Mouse (Mus musculus) ovary, postnatal 14 days (tissue): ENCODE measurements around the gene Acox3.
A peak's percentile ranks its signal among the peaks of the same experiment; 100 is the strongest.

Source experiments
- DNase-seq: peaks from one replicate; pipeline ENCODE4 v3.0.0; 2022; ENCODE audit warnings: low spot score

The Acox3 gene

DNA sequence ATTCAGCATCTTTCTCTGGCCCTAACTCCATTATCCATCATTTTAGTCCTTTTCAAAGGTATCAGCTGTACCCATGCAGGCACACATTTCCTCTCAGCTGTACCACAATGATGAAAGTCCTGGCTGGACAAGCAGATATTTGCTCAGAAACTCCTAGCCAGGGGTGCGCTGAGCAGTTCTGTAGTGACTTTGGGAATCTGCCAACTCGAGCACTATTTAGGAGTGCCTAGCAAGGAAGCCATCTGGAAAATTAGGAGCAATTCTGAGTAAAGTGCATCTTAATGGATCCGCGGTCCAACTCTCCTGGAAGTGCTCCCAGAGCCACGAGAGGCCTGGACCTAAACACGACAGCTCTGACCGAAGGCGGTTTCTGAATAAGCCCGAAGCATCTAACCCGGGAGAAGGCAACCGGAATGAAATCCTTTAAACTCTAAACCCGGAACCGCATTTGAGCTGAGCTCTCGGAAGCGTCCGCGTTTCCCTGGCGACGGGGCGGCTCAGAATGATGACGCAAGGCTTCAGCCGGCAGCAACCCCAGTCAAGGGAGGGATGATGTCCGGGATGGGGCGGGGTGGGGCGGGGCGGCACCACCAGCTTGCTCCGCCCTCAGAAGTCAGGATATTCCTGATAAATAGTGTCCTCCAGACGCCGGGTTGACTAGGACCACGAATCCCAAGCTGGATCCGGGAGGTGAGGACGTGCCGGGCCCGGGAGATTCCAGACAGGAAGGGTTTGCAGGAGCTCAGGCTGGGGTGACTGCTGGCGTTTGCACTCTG, at the start of gene Acox3:
TSS of gene Acox3 (plus strand) at position 596 of the 776 bp plus-strand sequence.
- DNase-seq = peak; percentile 96

DNA sequence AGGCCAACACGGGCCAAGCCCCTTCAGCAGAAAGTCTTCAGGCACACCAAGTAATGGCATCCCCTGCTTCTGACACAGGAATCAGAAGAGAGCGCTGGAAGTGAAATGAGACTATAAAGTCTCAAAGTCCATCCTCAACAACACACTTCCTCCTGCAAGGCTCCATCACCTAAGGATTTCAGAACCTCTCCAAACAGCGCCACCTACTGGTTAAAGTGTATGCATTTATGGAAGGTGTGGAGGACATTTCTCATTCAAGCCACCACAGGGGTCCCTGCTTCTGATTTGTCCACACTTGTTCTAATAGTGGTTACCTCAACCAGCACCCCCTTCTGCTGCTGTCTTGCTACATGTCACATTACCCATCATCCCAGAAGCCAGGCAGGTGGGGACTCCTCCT, 46.6 kb upstream of the Acox3 start:
- no peak for DNase-seq

DNA sequence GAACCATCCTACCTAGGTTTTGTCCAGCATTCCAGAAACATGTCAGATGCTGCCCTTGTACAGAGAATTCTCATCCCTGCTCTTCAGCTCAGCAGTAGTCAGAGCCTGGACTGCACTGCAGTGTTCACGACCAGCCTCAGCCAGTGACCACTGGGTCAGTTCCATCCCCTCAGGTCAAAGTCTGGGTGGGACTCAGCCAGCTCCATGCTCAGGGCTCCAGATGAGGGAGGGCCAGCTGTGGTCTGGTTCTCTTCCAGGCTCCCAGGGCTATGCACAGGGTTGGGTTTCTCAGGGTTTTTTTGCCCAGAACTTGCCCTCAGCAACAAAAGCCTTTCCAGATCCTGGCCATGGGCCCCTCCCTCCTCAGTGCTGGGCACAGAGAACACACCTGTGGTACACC, 45.4 kb upstream of the Acox3 start:
- DNase-seq = no peak

DNA sequence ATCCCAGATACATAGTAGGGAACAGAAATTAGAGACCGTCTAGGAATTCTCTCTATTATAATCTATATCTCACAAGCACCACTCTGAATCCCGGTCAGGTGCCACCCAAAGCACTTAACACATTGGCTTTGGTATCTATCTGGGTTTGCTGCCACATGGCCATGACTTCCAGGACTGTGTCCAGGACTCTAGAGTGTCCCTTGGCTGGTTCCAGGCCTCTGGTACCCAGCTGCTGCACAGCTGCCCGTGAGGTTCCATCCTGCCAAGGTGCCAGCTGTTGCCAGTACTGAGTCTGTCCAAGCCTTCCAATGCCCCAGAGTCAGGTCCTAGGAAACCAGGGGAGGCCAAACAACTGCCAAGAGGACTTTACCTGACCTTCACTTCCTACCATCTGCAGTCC, 44.8 kb upstream of the Acox3 start:
- DNase-seq = no peak

DNA sequence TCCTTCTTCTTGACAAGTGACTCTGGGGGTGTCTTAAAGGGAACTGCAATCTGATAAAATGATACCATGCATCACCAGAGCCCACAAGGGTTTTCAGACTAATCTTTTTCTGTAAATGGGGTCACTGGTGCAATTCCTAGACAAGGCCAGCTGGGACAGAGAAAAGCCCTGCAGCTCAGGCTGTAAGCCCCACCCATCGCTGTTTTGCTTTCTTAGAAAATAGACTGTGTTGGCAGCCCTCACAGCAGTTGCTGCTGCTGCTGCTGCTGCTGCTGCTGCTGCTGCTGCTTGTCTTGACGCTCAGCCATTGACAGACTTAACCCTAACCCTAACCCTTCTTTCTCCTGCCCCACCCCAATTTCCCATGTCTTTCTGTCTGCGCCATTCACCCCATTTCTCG, 43.3 kb upstream of the Acox3 start:
- no peak for DNase-seq

DNA sequence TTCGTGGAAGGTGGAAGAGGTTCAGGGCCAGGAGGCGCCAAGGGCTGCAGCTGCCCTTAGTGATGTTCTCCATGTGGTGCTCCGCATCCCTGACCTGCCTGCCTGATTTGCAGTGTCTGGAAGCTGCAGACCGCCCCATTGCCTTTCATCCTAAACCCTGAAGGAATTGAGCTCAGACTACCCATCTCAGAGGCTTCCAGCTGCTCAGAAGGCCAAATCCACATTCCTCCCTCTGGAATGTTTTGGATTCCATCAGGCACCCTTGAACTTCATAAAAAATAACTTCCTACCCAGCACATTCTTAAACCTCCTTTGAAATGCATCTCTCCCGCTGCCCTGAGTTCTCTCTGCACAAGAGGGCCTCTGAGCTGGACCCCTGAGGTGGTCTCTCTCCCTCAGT, 42.3 kb upstream of the Acox3 start:
- DNase-seq = no peak

DNA sequence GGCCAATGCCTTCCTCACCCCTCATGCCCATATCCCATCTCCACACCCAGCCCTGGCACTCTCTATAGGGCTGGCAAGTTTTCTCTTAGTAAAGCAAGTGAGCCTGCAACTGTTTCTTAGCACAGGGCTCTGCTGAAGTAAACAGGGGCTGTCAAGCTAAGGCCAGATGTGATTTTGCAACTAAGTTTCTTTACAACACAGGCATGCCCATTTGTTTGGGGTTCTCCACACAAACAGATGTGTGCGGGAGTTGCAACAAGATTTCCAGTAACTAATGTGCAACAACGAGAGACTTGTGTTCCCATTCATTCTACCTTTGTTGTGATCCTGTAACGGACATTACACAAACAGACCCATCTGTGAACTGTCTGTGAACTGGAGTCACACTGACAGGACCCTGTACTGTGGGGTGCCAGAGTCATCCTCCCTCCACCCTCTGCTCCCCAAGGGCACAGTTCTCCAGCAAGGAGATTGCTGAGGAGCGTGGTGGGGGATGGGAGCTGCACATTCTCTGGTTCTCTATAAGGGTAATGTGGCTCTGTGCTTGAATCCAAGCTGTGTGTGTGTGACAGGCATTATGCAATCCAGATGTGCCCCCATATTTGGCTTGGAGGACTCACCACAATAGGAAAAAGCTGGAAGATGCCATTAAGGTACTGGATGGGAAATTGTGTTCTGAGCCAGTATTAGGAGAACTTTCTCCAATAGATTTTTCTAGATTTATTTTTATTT, 41.6 kb upstream of the Acox3 start:
- DNase-seq = no peak

DNA sequence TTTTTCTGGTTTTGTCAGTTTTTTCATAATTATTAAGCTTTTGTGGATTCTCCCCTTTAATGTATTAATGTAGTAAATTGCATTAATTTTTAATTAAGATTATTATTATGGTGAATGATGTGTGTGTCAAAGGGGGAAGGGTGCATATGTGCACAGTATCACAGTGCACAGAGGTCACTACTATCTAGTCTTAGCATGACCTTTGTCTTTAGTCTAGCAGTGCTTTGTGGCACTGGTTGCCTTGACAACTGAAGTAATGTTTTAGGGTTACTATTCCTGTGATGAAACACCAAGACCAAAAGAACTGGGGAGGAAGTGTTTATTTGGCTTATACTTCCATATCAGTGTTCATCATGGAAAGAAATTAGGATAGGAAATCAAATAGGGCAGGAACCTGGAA, 36.7 kb upstream of the Acox3 start:
- DNase-seq = no peak

DNA sequence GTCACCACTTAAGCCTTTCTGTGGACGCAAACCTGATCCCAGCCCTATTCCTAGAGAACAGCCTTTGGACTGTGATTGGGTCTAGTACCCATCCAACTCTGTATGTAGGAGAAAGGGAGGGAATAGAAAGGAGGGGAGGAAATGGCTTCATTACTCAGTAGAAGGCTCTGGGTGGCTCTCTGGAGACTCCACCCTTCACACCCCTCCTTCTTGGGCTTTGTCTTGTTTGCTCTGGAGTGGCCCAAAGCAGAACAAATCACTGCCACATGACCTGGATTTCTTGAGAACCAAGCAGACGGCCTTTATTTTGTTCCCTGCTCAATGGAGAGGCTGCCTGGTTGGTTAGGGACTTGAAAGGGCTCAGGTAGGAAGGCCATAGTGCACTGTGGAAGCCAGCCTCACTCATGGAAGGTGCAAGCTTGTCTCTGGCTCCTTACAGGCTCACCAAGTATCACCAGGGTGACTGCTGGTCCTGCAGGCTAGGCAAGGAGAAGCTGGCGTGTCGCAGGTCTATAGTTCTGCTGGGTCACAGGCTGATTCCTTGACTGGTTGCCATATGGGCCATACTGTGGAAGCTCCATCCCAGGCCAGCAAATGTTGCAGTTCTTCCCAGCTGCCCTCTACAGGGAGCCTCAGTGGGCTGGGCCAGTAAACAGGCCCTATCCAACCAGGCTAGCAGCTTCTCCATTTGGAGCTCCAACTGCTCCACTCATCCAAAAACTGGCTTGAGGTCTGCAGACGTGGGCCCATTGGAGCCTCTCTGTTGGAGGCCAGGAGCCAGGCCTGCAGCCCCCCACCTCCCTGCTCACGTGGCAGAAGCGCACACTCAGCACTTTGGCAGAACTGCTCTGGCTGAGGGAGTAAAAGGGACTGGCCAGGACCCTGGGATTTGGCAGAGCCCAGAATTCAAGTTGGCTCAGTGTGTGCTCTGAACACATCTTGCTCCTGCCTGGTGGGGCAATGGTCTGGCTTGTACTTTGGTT, 30.7 kb upstream of the Acox3 start:
- DNase-seq = no peak

DNA sequence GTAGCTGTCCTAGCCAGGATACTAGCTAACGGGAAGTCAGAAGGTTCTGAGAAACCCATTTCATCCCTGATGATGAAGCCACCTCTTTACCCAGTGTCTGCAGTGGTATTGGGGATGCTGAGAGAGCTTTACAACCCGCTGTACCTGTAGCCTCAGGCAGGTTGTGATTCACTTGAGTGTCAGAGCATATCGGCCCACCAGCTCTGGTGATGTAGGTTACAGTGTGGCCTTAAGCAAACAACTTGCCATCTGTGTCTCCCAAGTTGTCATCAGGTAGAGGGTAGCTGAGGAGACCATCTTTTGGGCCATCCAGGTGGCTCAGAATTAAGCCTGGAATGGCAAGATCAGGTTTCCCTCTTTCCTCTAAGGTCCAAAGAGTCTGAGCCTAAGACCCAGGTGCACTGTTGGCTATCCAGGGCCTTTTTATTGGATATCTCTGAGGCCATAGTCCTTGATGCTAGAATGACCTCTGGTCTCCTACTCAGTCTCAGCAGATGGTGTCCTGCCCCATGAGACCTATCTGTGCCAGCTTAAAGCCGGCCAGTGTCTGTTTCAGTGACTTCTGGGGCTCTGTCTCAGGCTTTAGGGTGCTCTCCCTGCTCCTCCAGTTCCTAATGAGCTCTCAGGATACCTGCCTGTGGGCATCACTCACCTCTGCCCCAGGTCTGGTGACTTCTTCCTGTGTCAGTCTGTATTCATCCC, 29.9 kb upstream of the Acox3 start:
- DNase-seq = no peak

DNA sequence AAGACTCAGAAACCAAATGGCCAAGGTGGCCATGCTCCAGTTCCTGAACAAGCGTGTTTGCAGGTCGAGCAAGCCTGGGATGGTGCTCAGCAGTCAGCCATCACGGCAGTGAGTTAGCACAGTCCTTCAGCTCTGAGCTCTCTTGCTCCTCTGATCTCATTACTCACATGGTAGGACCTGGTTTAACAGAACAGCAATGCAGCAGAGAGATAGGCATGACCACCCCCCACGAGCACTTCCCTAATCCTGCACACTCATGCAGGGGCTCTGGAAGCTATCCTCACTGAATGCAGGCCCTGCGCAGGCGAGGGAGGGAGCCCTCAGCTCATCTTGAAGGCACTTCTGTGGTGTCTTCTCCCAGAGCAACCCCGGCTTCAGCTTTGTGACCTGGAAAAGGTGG, 26.4 kb upstream of the Acox3 start:
- DNase-seq = no peak

DNA sequence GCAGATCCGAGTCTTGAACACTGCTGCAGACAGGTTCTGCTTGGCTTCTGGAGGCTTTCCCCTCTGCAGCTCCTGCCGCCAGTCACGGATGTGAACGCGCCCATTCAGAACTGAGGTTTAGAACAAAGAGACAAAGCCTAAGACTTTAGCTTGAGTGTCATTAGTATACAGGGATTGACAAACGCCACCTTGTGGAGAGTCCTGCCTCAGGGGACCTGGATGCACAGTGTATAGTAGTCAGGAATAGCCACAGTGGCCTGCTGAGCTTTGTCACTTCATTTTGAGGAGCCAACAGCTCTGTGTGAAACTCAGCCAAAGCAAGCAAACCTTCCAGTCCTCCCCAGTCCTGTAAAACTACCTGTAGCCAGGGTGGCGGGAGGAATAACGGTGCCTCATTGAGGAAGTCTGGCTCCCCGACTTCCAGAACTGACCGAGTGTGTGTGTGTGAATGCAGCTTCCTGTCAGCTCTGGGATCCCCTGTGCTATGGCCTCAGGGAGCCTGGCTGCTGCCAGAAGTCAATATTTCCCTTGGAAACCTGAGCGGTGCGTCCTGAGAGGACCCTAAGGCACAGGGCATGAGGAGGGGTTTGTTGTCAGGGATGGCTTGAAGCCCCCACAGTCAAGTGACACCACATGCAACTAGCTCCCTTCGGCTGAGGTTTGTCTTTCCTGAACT, 24.8 kb upstream of the Acox3 start:
- no peak for DNase-seq

DNA sequence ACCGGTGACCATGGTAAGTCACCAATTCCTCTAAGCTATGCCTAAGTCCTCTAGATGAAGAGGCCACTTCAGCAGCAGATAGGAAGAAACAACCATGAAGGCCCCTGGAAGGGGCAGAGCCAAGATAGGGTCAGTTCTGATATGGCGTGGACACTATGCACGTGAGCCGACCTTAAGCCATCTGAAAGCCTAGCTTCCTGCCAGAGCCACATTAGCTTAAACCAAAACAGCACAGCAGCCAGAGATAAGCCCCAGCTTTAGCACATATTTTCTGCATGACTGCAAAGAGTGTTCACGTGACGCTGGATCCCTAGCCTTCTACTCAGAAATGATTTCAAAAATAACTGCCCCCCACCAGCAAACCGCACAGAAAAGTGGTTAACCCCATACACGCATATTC, 23.4 kb upstream of the Acox3 start:
- DNase-seq = no peak

DNA sequence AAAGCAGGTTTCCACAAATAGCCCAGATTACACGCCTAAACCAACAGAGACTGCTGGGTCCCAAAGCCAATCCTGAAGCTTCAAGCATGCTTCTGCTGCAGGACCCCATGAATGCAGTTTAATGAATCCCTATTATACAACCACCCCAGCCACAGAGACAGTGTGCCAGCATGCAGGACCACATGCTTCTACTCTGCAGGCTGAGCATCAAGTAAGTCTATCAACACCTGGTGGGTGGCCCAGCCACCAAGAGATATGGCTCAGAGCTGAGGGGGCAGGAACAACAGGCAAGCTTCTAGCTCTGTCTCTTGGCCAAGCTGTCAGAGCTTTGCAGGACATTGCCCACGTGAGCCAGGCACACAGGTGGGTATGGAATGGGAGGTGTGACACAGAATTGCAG, 20.2 kb upstream of the Acox3 start:
- DNase-seq = no peak

DNA sequence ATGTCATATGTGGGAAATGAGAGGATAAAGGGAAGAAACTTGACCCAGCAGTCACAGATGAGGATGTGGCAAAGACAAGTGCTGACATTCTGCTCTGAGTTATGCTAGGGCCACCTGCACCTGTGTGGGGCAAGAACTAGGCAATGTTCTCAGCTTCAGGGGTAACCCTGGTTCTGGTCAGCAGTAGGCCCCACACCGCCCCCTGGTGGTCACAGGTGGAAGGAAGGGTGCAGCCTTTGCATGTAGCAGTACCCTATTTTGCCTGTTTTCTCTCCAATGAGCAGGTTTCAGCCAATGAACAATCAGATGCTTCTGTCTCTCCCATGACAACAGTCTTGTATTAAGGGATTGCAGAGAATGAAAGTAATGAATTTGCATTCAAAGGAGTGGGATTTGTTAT, 19.4 kb upstream of the Acox3 start:
- DNase-seq = peak; percentile 75

DNA sequence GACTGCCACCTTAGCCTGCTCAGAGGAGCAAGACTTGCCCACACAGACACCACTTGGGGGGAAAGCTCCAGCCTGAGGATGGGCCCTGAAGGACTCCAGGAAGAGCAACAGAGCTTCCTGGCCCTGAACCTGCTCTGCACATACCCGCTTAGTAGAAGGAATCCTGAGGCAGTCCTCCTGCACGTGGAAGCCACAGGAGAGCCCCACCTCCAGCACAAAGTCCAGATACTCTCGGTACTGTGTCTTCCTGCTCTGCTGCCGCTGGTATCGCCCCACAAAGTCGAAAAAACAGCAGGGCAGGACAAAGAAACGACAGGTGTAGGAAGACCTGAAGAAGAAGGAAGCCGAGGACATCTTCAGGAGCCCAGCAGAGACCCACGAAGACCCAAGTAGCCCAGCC, 17.6 kb upstream of the Acox3 start:
- no peak for DNase-seq

DNA sequence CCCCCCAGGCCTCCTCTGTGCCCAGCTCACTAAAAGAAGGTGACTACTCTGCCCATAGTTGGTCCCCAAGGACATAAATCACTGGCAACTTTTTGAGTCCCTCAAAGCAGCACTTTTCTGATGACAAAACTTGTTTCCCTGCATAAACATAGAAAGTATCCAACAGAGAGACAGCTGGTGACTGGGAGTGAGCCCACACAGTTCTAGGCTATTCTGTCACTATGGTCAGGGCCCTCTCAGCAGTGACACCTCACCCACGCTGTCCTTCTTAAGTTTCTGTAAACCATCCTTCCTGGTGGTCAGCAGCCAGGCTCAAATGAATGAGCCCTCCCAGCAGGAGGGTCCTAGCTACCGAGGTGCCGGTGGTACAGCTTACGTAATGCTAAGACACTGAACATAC, 16.2 kb upstream of the Acox3 start:
- no peak for DNase-seq

DNA sequence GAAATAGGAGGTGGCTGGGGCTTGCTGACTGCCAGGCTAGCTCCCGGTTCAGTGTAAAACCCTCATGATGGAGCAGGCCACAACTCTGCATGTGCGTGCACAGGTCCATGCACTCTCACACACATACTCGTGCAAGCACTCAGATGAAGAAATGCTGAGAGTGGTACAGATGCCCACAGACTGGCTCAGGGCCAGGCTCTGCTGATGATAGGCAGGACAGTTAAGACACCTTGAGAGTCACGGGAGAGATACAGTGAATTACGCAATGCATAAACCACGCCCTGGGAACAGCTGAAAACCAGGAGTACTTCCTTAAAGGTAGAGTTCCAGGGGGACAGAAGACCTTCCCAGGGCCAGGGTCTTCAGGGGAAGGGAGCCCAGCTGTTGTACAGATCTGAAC, 11.3 kb upstream of the Acox3 start:
- DNase-seq = no peak

DNA sequence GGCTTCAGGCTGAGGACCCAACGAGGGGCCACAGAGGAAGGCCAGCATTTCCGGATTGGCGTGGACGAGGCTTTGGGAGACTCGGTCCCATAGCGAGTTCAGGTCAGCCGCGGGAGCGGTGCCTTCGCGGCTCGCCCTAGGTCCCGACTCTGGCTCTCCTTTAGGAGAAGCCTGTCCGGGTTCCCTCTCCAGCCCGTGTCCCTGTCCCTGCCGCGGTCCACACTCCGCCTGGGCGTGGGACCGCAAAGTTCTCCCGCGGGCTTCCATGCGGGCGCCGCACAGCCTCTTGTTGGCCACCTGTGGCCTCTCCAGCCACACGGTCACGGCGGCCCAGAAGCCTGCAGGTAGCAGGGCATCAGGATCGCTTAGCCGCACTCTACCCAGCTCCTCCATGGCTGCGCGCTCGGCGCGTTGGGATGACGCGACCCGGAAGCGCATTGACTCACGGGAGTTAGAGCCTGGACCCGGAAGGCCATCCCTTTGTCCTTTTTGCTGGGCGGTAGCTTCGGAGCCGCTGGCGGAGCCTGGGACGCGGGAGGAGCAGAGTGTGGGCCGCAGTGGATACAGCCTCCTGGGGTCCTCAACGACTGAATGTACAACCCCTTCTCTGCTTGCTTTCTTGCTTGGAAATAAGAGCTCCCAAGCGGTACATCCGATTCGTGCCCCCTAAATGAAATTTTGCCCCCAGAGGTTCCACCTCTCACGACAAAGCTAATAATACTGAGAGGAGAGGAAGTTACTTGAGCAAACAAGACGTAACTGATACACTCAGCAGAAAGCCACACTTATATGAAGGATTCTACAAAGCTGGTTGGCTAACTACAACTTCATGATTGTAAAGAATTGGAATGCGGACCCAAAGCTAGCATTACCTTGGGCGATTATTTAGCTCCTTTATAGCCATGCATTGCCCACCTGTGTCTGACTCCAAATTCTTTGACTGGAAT, 7.9 kb upstream of the Acox3 start, which contains the start of gene Trmt44:
TSS of gene Trmt44 (minus strand) at position 418 of the 947 bp plus-strand sequence.
- DNase-seq = peak; percentile 90

DNA sequence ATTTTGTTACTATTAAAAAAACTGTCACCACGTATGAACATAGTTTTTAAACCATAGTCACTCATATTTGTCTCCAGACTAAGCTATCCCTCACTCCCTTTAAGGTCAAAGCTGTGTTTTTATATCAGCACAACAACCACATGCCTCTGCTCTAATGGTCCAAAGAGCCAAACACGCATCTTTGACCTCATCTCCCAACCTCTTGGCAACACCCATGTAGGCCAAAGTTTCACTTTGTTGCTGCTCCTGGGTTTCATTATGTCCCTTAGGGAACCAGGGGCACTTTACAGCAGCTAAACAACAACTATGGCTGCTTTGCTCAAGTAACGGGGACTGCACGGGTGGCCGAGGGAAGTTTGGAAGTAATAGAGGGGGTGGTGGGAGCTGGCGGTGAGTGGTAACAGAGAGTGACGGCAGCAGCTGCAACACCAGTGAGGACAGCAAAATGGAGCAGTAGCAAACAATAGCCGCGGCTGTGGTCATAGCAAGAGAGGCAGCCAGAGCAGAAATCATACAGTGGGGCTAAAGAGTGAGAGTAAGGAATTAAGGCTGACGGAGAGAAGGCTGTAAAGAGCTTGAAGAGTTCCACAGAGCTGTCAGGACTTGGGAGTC, 6.3 kb upstream of the Acox3 start:
- no peak for DNase-seq
